Mouse (Mus musculus): ENCODE data around the gene Mcpt1.

DNA sequence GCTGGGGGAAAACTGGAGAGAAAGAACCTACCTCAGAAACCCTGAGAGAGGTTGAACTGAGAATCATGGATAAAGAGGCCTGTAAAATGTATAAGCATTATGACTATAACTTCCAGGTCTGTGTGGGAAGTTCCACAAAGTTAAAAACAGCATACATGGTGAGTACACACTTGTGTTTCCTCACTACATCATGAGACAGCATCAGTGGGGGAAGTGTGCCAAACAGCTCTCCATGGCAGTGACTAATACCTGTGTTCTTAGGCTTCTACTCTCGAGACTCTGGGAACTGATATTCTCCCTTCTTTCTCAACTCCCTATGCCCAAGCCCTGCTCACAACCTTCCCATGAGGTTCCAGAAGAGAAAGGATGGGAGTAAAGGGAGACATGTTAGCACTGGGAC lies 1.7 kb downstream of the Mcpt1 start:
- TF ChIP-seq CTCF (IDR thresholded peaks at IDR 0.05; ENCODE audit: extremely low read depth, insufficient read depth, insufficient read length, insufficient replicate concordance) (no peak), POLR2A (IDR thresholded peaks at IDR 0.05; ENCODE audit: low read depth, low read length) (no peak)

All from spleen, adult 2 months (tissue).